Mouse (Mus musculus) brain, embryonic 14.5 days (tissue): ENCODE measurements around the gene Gga3. TPM values are rescaled to one million over a fixed set of nuclear protein-coding genes. Genes with fewer than 3 reads are reported as not detected.

Experiments used
- DNase-seq: peaks from one replicate; pipeline ENCODE4 v3.0.0-alpha.2; 2011; ENCODE audit warnings: low read depth
- CTCF ChIP-seq: fragments of 200-500 bp; IDR thresholded peaks from 2 replicates; pipeline ENCODE4 v1.5.1; 2012; ENCODE audit warnings: inconsistent platforms, mild to moderate bottlenecking, moderate library complexity, borderline replicate concordance; ENCODE audit not compliant: insufficient read depth, insufficient read length; ENCODE audit errors: extremely low read depth
- POLR2A ChIP-seq: fragments of 200-500 bp; IDR thresholded peaks from 2 replicates; pipeline ENCODE4 v1.6.1; 2012; ENCODE audit warnings: mild to moderate bottlenecking, inconsistent platforms, borderline replicate concordance; ENCODE audit not compliant: poor library complexity, insufficient read depth, insufficient read length, severe bottlenecking; ENCODE audit errors: extremely low read depth
- polyA plus RNA-seq: library from polyadenylated mRNA; depleted of rRNA; stranded (reverse); fragments of >200 nt; gene quantifications from 2 replicates; pipeline ENCODE4 v1.2.3, GENCODE M21; 2012

The Gga3 gene
- polyA plus RNA-seq, 1 experiment: 57.1 TPM

GRCm38 (mm10) chr11:115606733-115607132, 2.9 kb upstream of the Gga3 start:
- DNase-seq: no peak
- TF ChIP-seq CTCF: no peak
- TF ChIP-seq POLR2A: no peak

GRCm38 (mm10) chr11:115604304-115604696, 449 bp upstream of the Gga3 start:
- TF ChIP-seq CTCF: no peak
- DNase-seq: peak; percentile 8

GRCm38 (mm10) chr11:115603128-115603475, 749 bp downstream of the Gga3 start:
- DNase-seq: peak; percentile 20
- TF ChIP-seq CTCF (no peak), POLR2A (no peak)

- DNase-seq: no peak
- no peak for TF ChIP-seq CTCF
- TF ChIP-seq POLR2A: no peak
These were observed 2.7 kb downstream of the Gga3 start for GRCm38 (mm10) chr11:115601174-115601573.

- DNase-seq: no peak
- TF ChIP-seq CTCF (no peak), POLR2A (no peak)
These were observed 3.1 kb downstream of the Gga3 start for GRCm38 (mm10) chr11:115600743-115601142.

- no peak for TF ChIP-seq POLR2A
- no peak for TF ChIP-seq CTCF
- DNase-seq: no peak
These were observed 4.1 kb downstream of the Gga3 start for GRCm38 (mm10) chr11:115599722-115600121.

- no peak for DNase-seq
- TF ChIP-seq POLR2A: no peak
- no peak for TF ChIP-seq CTCF
These were observed 5.5 kb downstream of the Gga3 start for GRCm38 (mm10) chr11:115598309-115598708.

GRCm38 (mm10) chr11:115595209-115595608, 8.6 kb downstream of the Gga3 start:
- DNase-seq: no peak
- TF ChIP-seq POLR2A: no peak
- TF ChIP-seq CTCF: no peak

- no peak for DNase-seq
- TF ChIP-seq POLR2A (no peak), CTCF (no peak)
These were observed 13.2 kb downstream of the Gga3 start for GRCm38 (mm10) chr11:115590526-115591075.

- DNase-seq: no peak
- TF ChIP-seq CTCF (no peak), POLR2A (no peak)
These were observed 15.9 kb downstream of the Gga3 start for GRCm38 (mm10) chr11:115587984-115588383.

GRCm38 (mm10) chr11:115586403-115586802, 17.4 kb downstream of the Gga3 start:
- TF ChIP-seq CTCF (no peak), POLR2A (no peak)
- no peak for DNase-seq

- no peak for TF ChIP-seq CTCF
- DNase-seq: no peak
These were observed 18.2 kb downstream of the Gga3 start for GRCm38 (mm10) chr11:115585573-115586100.
